8 mouse cellular contexts compared by ENCODE assay signal in the genomic region with DNA sequence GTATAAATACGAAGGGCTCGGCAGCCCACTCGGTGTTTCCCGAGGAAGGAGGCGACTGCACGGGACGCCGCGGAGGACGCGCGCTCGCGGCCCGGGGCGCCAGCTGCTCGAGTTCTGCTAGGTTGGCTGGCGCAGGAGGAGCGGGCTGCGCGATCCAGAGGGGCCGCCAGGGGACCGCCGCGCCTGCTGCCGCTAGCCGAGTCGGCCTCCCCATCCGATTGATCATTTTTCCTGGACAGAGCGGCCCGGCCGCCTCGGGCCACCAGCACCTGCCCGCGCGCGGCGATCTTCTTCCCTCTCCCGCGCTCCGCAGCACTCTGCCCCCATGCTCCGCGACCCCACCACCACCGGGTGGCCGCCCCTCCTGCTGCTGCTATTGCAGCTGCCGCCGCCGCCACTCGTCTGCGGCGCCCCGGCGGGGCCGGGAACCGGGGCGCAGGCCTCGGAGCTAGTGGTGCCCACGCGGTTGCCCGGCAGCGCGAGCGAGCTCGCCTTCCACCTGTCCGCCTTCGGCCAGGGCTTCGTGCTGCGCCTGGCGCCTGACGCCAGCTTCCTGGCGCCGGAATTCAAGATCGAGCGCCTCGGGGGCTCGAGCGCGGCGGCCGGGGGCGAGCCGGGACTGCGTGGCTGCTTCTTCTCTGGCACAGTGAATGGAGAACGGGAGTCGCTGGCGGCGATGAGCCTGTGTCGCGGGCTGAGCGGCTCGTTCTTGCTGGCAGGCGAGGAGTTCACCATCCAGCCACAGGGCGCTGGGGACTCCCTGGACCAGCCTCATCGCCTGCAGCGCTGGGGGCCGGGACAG. TPM values are rescaled to one million over a fixed set of nuclear protein-coding genes. Genes with fewer than 3 reads are reported as not detected.
DNase-seq lines count a peak whose midpoint lies in the region; ATAC-seq and TF ChIP-seq lines count a peak whose summit lies in the region.

Gene Adamts8, plus strand, starts transcription at position 51 of the 802 bp plus-strand sequence.

- no peaks in the 10 kb centered on the region for H3K9me3 ChIP-seq in heart, embryonic 10.5 days
- H3K9me3 ChIP-seq in forebrain, embryonic 16.5 days (ENCODE audit: control insufficient read depth, low read length) = no peaks in the 10 kb centered on the region
- H3K9me3 ChIP-seq in hindbrain, postnatal 0 days (ENCODE audit: low read length) = no peaks in the 10 kb centered on the region

- peak within 1 kb of the TSS; percentile 98 for H3K4me2 ChIP-seq in forebrain, embryonic 16.5 days (ENCODE audit: low read length)
- H3K4me2 ChIP-seq in hindbrain, postnatal 0 days (ENCODE audit: low read depth, low read length) = peak within 1 kb of the TSS; percentile 90

- H3K36me3 ChIP-seq in heart, embryonic 10.5 days = no peaks in the 10 kb centered on the region
- no peaks in the 10 kb centered on the region for H3K36me3 ChIP-seq in forebrain, embryonic 16.5 days (ENCODE audit: control insufficient read depth, insufficient read depth)
- H3K36me3 ChIP-seq in hindbrain, postnatal 0 days (ENCODE audit: insufficient read depth, low read length) = no peaks in the 10 kb centered on the region

- under 1% methylated on average over 95 of the region's 96 CpGs for WGBS in heart, embryonic 10.5 days
- WGBS in forebrain, embryonic 16.5 days = under 1% methylated on average over 96 of the region's 96 CpGs
- under 1% methylated on average over 92 of the region's 96 CpGs for WGBS in hindbrain, postnatal 0 days
- under 1% methylated on average over 96 of the region's 96 CpGs for WGBS in olfactory bulb, adult 2 months

- peak; percentile 90 for ATAC-seq in forebrain, embryonic 16.5 days
- peak; percentile 73 for ATAC-seq in hindbrain, postnatal 0 days

- no peak for DNase-seq in heart, embryonic 10.5 days (ENCODE audit: low spot score)
- no peak for DNase-seq in heart, adult 9 months (ENCODE audit: low spot score in 2 of 2)
- DNase-seq in adrenal gland, adult 2 months = peak; percentile 68
- peak; percentile 70 for DNase-seq in hindbrain, postnatal 0 days (ENCODE audit: low spot score)
- peak; percentile 24 for DNase-seq in liver
- no peak for DNase-seq in spleen, adult 18-20 months

- peak within 1 kb of the TSS; percentile 48; the same call in 1 of the 2 replicates for H3K27ac ChIP-seq in heart, embryonic 10.5 days
- H3K27ac ChIP-seq in forebrain, embryonic 16.5 days (ENCODE audit: low read length) = no peak within 1 kb of the TSS
- no peak within 1 kb of the TSS for H3K27ac ChIP-seq in hindbrain, postnatal 0 days
- H3K27ac ChIP-seq in olfactory bulb, adult 2 months (ENCODE audit: insufficient read depth, low read depth, low read length) = no peak within 1 kb of the TSS

- peaks cover 75% of the 10 kb centered on the region for H3K27me3 ChIP-seq in heart, embryonic 10.5 days (ENCODE audit: insufficient read depth, poor library complexity, severe bottlenecking)
- peaks cover 26% of the 10 kb centered on the region for H3K27me3 ChIP-seq in forebrain, embryonic 16.5 days (replicated peaks; ENCODE audit: control insufficient read depth, insufficient read depth, low read length)
- H3K27me3 ChIP-seq in hindbrain, postnatal 0 days (ENCODE audit: insufficient read depth, low read length) = no peaks in the 10 kb centered on the region; the same call in none of the 2 replicates

- peaks cover 18% of the 10 kb centered on the region for H3K4me1 ChIP-seq in heart, embryonic 10.5 days
- peaks cover 10% of the 10 kb centered on the region for H3K4me1 ChIP-seq in forebrain, embryonic 16.5 days (replicated peaks; ENCODE audit: control insufficient read depth, insufficient read depth, low read length)
- peaks cover 4% of the 10 kb centered on the region; the same call in 1 of the 2 replicates for H3K4me1 ChIP-seq in hindbrain, postnatal 0 days (ENCODE audit: insufficient read depth, low read length)
- H3K4me1 ChIP-seq in olfactory bulb, adult 2 months (ENCODE audit: control insufficient read depth, insufficient read depth, low read length) = peaks cover 7% of the 10 kb centered on the region

- H3K4me3 ChIP-seq in heart, embryonic 10.5 days = peak within 1 kb of the TSS; percentile 71
- peak within 1 kb of the TSS; percentile 78 for H3K4me3 ChIP-seq in forebrain, embryonic 16.5 days (replicated peaks; ENCODE audit: low read length)
- peak within 1 kb of the TSS; percentile 59 for H3K4me3 ChIP-seq in hindbrain, postnatal 0 days (ENCODE audit: low read length)
- peak within 1 kb of the TSS; percentile 60 for H3K4me3 ChIP-seq in olfactory bulb, adult 2 months (ENCODE audit: insufficient read depth, low read depth, low read length)

- TF ChIP-seq POLR2A in olfactory bulb, adult 2 months (IDR thresholded peaks at IDR 0.05; ENCODE audit: insufficient read depth, low read depth, low read length) = no peak

- H3K9ac ChIP-seq in forebrain, embryonic 16.5 days (replicated peaks; ENCODE audit: low read depth, low read length) = peak within 1 kb of the TSS; percentile 73
- peak within 1 kb of the TSS; percentile 65 for H3K9ac ChIP-seq in hindbrain, postnatal 0 days (replicated peaks; ENCODE audit: low read length)

- peak; percentile 43 for TF ChIP-seq CTCF in hindbrain, postnatal 0 days (IDR thresholded peaks at IDR 0.05; ENCODE audit: low read depth)
- peak; percentile 53; the same call in 1 of the 2 replicates for TF ChIP-seq CTCF in olfactory bulb, adult 2 months (IDR thresholded peaks at IDR 0.05; ENCODE audit: insufficient read depth, low read depth, low read length)

RNA-seq across cellular contexts. Expression of gene Adamts8, which starts in this region (rescaled TPM):
- 1.3 and 2.7 TPM in 2 replicates for polyA plus RNA-seq in heart, embryonic 10.5 days (2016; fragmentation: Nextera tagmentation; extraction: Ambion mirVana)
- under 1 TPM; 0.12 to 0.14 TPM for total RNA-seq in adrenal gland, adult 2 months (2021)
- polyA plus RNA-seq in adrenal gland, adult 2 months (2012; rRNA removed) = 0.04 and 0.34 TPM in 2 replicates
- 1.6 and 1.7 TPM in 2 replicates for polyA plus RNA-seq in forebrain, embryonic 16.5 days (2015; fragmentation: Nextera tagmentation; extraction: Ambion mirVana)
- 2.5 and 3.3 TPM in 2 replicates for total RNA-seq in hindbrain, postnatal 0 days (2014; rRNA removed)
- 1.7 and 1.8 TPM in 2 replicates for polyA plus RNA-seq in hindbrain, postnatal 0 days (2015; fragmentation: Nextera tagmentation; extraction: Ambion mirVana)
- polyA plus RNA-seq in olfactory bulb, adult 2 months (2012; ENCODE audit: insufficient read depth, insufficient read length, low replicate concordance, missing spikeins) = not detected in 2 replicates

Comparison
In these comparisons a context has a peak if more than half of its experiments do, and no peak if none do; other contexts are left out.
1. Peak in DNase-seq in adrenal gland, adult 2 months; RNA of the gene not detected or under 1 TPM.
2. DNase-seq: peak in hindbrain, postnatal 0 days (single experiment) and liver (single experiment); none in heart, embryonic 10.5 days (single experiment), heart, adult 9 months (0 of 2) and spleen, adult 18-20 months (0 of 2).
3. Peak in every context shown above with its lines, with median percentiles within 50 percentile points of each other: H3K4me3 ChIP-seq.